Mouse (Mus musculus) mouse trophoblast stem cell (cell line): ENCODE measurements around the gene Troap.

ENCODE experiments used
- in situ Hi-C, 2 experiments: fragments of 300-500 bp; cut with MseI, MboI; formaldehyde crosslinking; loops; 2 replicates in 1 of 2; 3 replicates in 1 of 2; pipeline ENCODE4 v1.15.1; 2025

Gene Troap

DNA sequence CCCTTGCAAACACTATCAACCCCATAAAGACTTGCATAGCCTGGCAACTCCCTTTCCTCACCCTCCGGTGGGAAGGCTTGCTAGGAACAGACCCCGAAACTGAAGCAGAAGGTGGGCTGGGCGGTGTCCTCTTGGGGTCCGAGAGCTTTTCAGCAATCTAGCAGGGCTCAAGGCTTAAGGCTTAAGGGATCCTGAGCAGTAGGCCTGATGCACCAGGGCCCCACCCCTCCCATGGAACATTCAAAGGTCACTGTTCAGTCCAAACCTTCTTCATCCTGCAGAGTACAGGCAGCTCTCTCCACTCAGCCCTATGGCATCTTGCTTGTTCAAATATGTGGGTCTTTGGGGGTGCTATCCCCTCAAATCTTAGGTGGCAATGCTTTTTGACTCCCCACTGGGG is 11.6 kb downstream of the Troap start:
- in situ Hi-C loops: no loop called here

GRCm38 (mm10) chr15:99087253-99088075 is 13.1 kb downstream of the Troap start, which contains the start of gene C1ql4:
Gene C1ql4, minus strand, starts transcription at chr15:99087817.
- in situ Hi-C loops: no loop called here

DNA sequence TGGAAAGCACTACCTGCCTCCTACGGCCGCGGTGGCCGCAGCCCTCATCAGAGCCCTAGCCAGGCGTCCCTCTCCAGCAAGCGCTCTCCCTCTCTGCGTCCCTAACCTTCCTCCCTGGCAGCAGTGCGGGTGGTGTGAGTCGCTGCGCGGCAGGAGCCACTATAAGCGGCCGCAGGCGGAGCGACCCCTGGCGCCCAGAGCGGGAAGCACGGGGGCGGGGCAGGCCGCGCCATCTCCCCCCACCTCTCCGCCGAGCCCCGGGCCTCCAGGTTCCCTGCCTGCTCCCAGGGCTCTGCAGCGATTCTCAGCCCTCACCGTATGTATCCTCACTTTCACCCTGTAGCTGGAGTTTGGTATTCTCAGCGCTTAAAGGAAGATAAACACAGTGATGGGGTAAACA is 13.9 kb downstream of the Troap start:
- in situ Hi-C loops: no loop called here

GRCm38 (mm10) chr15:99089069-99089468 is 14.7 kb downstream of the Troap start:
- in situ Hi-C loops: no loop called here

DNA sequence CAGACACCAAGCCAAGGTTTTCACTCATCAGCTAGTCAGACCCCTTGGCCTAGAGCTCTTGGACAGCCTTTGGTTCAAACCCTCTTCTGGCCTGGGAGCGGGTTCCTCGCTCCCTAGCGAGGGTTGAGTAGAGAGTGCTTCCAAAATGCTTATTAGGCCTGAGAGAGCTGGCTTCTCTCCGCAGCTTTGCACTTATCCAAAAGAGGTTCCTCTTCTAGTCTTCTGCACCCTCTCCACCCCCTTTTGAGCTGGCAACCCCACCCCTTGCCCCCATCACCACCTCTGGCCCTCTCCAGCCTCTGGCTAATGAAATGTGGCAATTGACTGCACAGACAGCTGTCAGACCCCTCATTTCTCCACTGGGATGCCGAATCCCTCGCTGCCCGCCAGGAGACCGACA is 18.5 kb downstream of the Troap start, which contains the start of gene Dnajc22:
TSS of gene Dnajc22 (plus strand) at position 301 of the 400 bp plus-strand sequence.
- in situ Hi-C loops: no loop called here

- in situ Hi-C loops: no loop called here
Observed at GRCm38 (mm10) chr15:99093291-99094258, 19.2 kb downstream of the Troap start.

GRCm38 (mm10) chr15:99094631-99095270 is 20.4 kb downstream of the Troap start:
- in situ Hi-C loops: no loop called here

DNA sequence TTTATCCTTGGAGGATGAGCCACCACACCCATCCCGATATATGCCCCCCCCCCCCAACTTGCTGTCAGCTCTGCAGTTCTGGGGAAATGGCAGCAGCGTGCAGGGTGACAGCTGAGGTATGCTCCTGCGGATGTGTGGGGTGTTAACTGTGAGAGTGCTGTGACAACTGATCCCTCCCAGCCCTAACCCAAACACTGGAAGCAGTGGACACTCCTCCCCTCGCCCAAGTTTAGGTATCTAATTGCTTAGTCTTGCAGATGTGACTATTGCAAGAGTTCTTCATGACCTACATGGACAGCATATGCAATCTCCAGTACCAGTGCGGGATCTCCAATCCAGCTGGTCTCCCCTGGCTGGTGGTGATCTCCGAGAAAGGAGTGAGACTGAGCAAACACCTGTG is 21.0 kb downstream of the Troap start:
- in situ Hi-C loops: no loop called here

DNA sequence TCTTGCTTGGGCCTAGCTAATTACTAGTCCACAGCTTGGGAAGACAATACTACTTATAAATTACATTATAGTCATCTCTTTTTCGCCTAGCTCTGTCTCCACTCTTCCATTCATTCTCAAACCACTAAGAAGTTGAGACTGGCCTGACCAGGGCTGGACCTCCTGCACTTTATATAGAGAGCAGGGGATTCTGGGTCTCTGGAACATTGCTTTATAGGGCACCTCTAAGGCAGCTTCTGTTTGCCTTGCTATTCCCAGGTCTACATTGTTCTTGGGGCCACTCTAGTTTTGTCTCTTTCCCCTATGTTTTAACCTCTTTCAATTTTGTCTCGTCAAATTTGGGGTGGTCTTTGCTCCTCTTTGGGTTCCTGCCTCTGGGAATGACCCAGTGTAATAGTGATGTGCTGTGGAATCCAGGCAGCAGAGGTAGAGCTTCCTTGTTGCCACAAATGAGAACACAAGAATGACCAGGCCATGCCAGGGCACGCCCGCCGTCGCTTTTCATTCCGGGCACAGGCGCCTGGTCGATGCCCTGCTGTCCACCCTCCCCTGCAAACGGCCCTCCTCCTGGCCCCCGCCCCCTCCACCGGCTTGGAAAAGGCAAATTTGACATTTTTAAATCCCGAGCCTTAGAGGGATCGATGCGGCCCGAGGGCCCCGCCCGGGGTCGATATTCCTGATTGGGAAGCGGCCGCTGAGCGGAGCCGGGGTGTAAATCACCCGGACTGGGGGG is 21.9 kb downstream of the Troap start:
- in situ Hi-C loops: no loop called here

- in situ Hi-C loops: no loop called here
Observed at GRCm38 (mm10) chr15:99096831-99097500, 22.6 kb downstream of the Troap start.

GRCm38 (mm10) chr15:99097840-99098492 is 23.6 kb downstream of the Troap start:
- in situ Hi-C loops: no loop called here

- in situ Hi-C loops: no loop called here
Observed at GRCm38 (mm10) chr15:99098493-99098861, 24.1 kb downstream of the Troap start.

- in situ Hi-C loops: no loop called here
Observed at GRCm38 (mm10) chr15:99099139-99099556, 24.8 kb downstream of the Troap start.

GRCm38 (mm10) chr15:99099984-99100383 is 25.6 kb downstream of the Troap start:
- in situ Hi-C loops: no loop called here

GRCm38 (mm10) chr15:99105238-99105637 is 30.9 kb downstream of the Troap start:
- in situ Hi-C loops: no loop called here

GRCm38 (mm10) chr15:99107866-99108265 is 33.5 kb downstream of the Troap start:
- in situ Hi-C loops: no loop called here

DNA sequence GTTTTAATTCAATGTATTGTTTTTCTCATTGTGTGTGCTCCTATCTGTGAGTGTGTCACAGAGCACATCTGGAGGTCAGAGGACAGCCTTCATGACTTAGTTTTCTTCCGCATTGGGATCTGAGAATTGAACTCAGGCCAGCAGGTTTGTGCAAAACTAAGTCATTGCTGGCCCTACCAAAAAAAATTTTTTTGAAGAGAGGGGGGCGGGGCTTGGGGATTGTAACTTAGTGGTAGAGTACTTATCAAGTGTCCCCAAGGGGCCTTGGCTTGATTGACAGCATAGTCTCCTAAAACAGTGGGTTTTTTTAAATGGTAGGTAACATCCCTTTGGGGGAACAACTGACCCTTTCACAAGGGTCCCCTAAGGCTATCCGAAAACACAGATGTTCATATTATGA is 36.8 kb downstream of the Troap start:
- in situ Hi-C loops: no loop called here

DNA sequence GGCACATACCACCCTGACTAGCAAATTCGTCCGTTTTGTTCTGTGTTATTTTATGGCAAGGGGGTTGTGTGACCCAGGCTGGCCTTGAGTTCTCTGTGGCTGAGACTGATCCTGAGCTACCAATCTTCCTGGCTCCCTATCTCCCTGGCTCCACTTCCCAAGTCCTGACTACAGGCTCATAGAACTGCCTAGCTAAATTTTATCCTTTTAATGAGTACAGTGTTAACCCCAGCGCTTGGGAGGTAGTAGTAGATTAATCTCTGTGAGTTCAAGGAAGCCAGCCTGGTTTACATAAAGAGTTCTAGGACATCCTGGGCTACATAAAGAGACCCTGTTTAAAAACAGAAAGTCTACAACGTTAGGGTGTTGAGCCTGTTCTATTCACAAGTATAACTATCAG is 37.4 kb downstream of the Troap start:
- in situ Hi-C loops: no loop called here

DNA sequence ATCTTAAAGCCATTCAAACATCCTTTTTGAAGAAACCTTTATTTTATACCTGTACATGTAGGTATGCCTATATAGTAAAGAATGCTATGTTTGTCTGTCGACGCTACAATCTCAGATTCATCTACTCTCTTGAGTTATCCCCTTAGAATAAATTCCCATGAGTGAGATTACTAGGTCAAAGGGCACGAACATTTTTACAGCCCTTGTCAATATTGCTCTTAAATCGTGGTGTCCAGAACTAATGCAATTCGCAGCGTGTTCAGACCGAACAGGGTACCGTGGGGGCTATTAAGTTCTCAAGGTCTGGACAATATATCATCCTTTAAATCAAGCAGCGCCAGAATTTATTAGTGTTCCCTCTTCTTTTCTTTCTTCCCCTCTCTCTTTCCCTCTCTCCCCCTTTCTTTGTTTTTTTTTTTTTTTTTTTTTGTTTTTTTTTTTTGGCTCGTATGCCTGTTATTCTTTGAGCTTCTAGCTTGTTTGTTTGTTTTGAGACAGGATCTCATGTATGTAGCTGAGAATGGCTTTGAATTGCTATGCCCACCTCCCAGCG is 38.5 kb downstream of the Troap start:
- in situ Hi-C loops: no loop called here
